Mouse (Mus musculus) myocyte (in vitro differentiated cells): ENCODE results near the gene Adgrl2.

Source experiments
- POLR2A ChIP-seq: IDR thresholded peaks from one replicate; pipeline ENCODE4 v1.6.1; 2011; ENCODE audit warnings: low read depth, mild to moderate bottlenecking, control low read depth, moderate library complexity; ENCODE audit not compliant: insufficient read length
- TCF12 ChIP-seq: IDR thresholded peaks from one replicate; pipeline ENCODE4 v1.6.1; 2011; ENCODE audit warnings: mild to moderate bottlenecking, control low read depth; ENCODE audit not compliant: poor library complexity, insufficient read depth, severe bottlenecking

- TF ChIP-seq TCF12 (no peak), POLR2A (no peak)
These were observed 381 bp downstream of the Adgrl2 start for GRCm38 (mm10) chr3:148989818-148990530.
